Mouse (Mus musculus) mammary gland, adult 2 months (tissue): ENCODE data around the gene Rpl31. TPM values are rescaled to one million over a fixed set of nuclear protein-coding genes. Genes with fewer than 3 reads are reported as not detected.

Experiments used
- polyA plus RNA-seq: library from polyadenylated mRNA; depleted of rRNA; stranded (reverse); fragments of >200 nt; gene quantifications from 2 replicates; pipeline ENCODE4 v1.2.3, GENCODE M21; 2012; ENCODE audit warnings: low replicate concordance; rRNA removed

Gene Rpl31
- 134 and 180 TPM in 2 replicates for polyA plus RNA-seq

DNA sequence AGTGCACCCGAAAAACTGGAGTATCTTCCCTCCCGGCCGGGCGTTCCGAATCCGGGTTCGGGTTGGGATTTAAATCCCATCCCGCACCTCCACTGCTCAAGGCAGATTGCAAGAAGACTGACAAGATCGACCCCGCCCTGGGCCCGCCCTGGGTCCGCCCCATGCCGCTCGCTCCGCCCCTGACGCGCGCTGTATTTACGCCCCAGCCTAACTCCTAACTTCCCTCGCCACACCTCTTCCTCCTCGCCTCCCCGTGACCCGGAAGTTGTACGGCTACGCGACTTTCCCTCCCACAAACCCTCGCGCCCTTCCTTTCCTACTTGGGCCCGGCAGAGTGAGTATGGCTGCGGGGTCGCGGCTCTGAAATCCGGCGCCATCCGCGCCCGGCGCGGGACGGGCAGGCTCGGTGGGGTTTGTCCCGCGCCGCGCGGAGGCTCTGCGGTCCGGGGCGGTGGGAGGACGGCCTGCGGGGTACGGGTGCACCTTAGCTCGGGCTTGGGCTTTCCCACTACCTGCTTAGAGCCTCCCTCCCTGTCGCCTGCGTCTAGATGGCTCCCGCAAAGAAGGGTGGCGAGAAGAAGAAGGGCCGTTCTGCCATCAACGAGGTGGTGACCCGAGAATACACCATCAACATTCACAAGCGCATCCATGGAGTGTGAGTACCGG is at the start of gene Rpl31:
Gene Rpl31 (plus strand): TSS at position 242 of the 666 bp plus-strand sequence.

Other genes with a start within 250 kb of the Rpl31 start
- gene Npas2, start 174.1 kb upstream of the Rpl31 start, polyA plus RNA-seq = 5.5 and 7.4 TPM in 2 replicates
- 19.0 and 21.8 TPM in 2 replicates for gene Tbc1d8, start 110.9 kb downstream of the Rpl31 start, polyA plus RNA-seq
- 16.9 and 30.5 TPM in 2 replicates for gene Cnot11, start 167.2 kb downstream of the Rpl31 start, polyA plus RNA-seq
- gene Rnf149, start 209.6 kb downstream of the Rpl31 start, polyA plus RNA-seq = 10.8 and 20.4 TPM in 2 replicates